Mouse (Mus musculus) small intestine, adult 2 months (tissue): ENCODE measurements around the gene 6430548M08Rik.

Source experiments
- CTCF ChIP-seq: fragments of 200-500 bp; IDR thresholded peaks from 2 replicates; pipeline ENCODE4 v1.5.1; 2012; ENCODE audit warnings: low read depth, mild to moderate bottlenecking, control low read depth, inconsistent platforms, low read length, moderate library complexity, mixed read lengths; ENCODE audit not compliant: insufficient replicate concordance, insufficient read length; ENCODE audit errors: extremely low read depth
- POLR2A ChIP-seq: fragments of 200-500 bp; IDR thresholded peaks from 2 replicates; pipeline ENCODE4 v1.6.1; 2012; ENCODE audit warnings: low read depth, mild to moderate bottlenecking, control low read depth, inconsistent platforms, low read length, moderate library complexity

- TF ChIP-seq CTCF: no peak
- TF ChIP-seq POLR2A: no peak
Measured at GRCm38 (mm10) chr8:120207364-120207763, 93.4 kb downstream of the 6430548M08Rik start.
